Mouse (Mus musculus) liver, embryonic 15.5 days (tissue): ENCODE results near the gene Mtmr2. TPM values are rescaled to one million over a fixed set of nuclear protein-coding genes. Genes with fewer than 3 reads are reported as not detected.
"Not testable (repeated sequence)": the region's sequence is repeated elsewhere in the genome, so short reads cannot be mapped to it uniquely, and the experiment has no call there.

ENCODE experiments used
- ATAC-seq: fragments of 200-750 bp; cut with Nextera tagmentation; 2 replicates; pipeline ENCODE4 v1.8.0; 2017; ENCODE audit warnings: moderate number of reproducible peaks, mild to moderate bottlenecking, moderate library complexity; ENCODE audit not compliant: insufficient read depth
- H3K27ac ChIP-seq: fragments of 300-500 bp; sonication (generic); replicated peaks from 2 replicates; pipeline ENCODE4 v1.5.1; 2015; ENCODE audit warnings: mild to moderate bottlenecking, inconsistent platforms
- H3K27me3 ChIP-seq: fragments of 300-500 bp; sonication (generic); 2 replicates; pipeline ENCODE4 v1.6.1; 2015; ENCODE audit warnings: mild to moderate bottlenecking, inconsistent platforms
- H3K36me3 ChIP-seq: fragments of 300-500 bp; sonication (generic); replicated peaks from 2 replicates; pipeline ENCODE4 v1.6.1; 2015; ENCODE audit warnings: moderate library complexity, mild to moderate bottlenecking, inconsistent platforms
- H3K4me1 ChIP-seq: fragments of 300-500 bp; sonication (generic); replicated peaks from 2 replicates; pipeline ENCODE4 v1.6.1; 2015; ENCODE audit warnings: inconsistent platforms
- H3K4me2 ChIP-seq: fragments of 300-500 bp; sonication (generic); 2 replicates; pipeline ENCODE4 v1.6.1; 2015; ENCODE audit warnings: moderate library complexity, mild to moderate bottlenecking, inconsistent platforms
- H3K4me3 ChIP-seq: fragments of 300-500 bp; sonication (generic); replicated peaks from 2 replicates; pipeline ENCODE4 v1.5.1; 2015; ENCODE audit warnings: mild to moderate bottlenecking, inconsistent platforms
- H3K9ac ChIP-seq: fragments of 300-500 bp; sonication (generic); 2 replicates; pipeline ENCODE4 v1.6.1; 2015; ENCODE audit warnings: moderate library complexity, mild to moderate bottlenecking, inconsistent platforms
- H3K9me3 ChIP-seq: fragments of 300-500 bp; sonication (generic); replicated peaks from 2 replicates; pipeline ENCODE4 v1.6.1; 2016; ENCODE audit warnings: inconsistent platforms
- WGBS: fragments of 180-500 bp; shearing (Covaris S2); methylation state at CpG from one replicate; pipeline ENCODE4 v1.1.7; 2015; ENCODE audit warnings: mixed read lengths; ENCODE audit not compliant: insufficient replicate concordance; 5-methylcytosine and 5-hydroxymethylcytosine counted together
- polyA plus RNA-seq: library from polyadenylated mRNA; unstranded; fragments of >200 nt; fragmentation: Nextera tagmentation; extraction: Ambion mirVana; gene quantifications from 2 replicates; pipeline ENCODE4 v1.2.1, GENCODE M21; 2015

The Mtmr2 gene
- 19.9 TPM in 2 replicates for polyA plus RNA-seq

- ATAC-seq, result no peak
- H3K4me3 ChIP-seq, result peak within 1 kb of the TSS; percentile 85
- H3K4me2 ChIP-seq, result peak within 1 kb of the TSS; percentile 87
- H3K4me1 ChIP-seq, result peaks cover 20% of the 10 kb centered on the region
- H3K27ac ChIP-seq, result peak within 1 kb of the TSS; percentile 94
- H3K36me3 ChIP-seq, result no peaks in the 10 kb centered on the region
- WGBS, result 10% methylated on average over 2 of the region's 2 CpGs
- no peaks in the 10 kb centered on the region for H3K27me3 ChIP-seq
- H3K9ac ChIP-seq, result peak within 1 kb of the TSS; percentile 93
- H3K9me3 ChIP-seq, result no peaks in the 10 kb centered on the region
Measured at GRCm38 (mm10) chr9:13748404-13748797, at the start of gene Mtmr2. Gene Mtmr2, plus strand, starts transcription at chr9:13748410.

GRCm38 (mm10) chr9:13699061-13699780, 49.0 kb upstream of the Mtmr2 start:
- no peaks in the 10 kb centered on the region for H3K27me3 ChIP-seq
- H3K36me3 ChIP-seq, result no peaks in the 10 kb centered on the region
- ATAC-seq, result no peak
- H3K4me1 ChIP-seq, result no peaks in the 10 kb centered on the region
- H3K9me3 ChIP-seq, result no peaks in the 10 kb centered on the region
- no peak overlapping the region for H3K27ac ChIP-seq
- H3K4me2 ChIP-seq, result no peak overlapping the region
- WGBS, result 61% methylated on average over 14 of the region's 14 CpGs
- no peak overlapping the region for H3K4me3 ChIP-seq
- no peak overlapping the region for H3K9ac ChIP-seq

GRCm38 (mm10) chr9:13699781-13700116, 48.5 kb upstream of the Mtmr2 start:
- Histone ChIP-seq H3K4me3 (no peak overlapping the region), H3K36me3 (no peaks in the 10 kb centered on the region), H3K9me3 (no peaks in the 10 kb centered on the region), H3K9ac (no peak overlapping the region), H3K4me2 (no peak overlapping the region), H3K27ac (no peak overlapping the region), H3K27me3 (no peaks in the 10 kb centered on the region), H3K4me1 (no peaks in the 10 kb centered on the region)
- no peak for ATAC-seq
- WGBS, result 62% methylated on average over 5 of the region's 5 CpGs

GRCm38 (mm10) chr9:13701773-13702172, 46.4 kb upstream of the Mtmr2 start:
- WGBS, result 79% methylated on average over 12 of the region's 12 CpGs

GRCm38 (mm10) chr9:13703100-13703499, 45.1 kb upstream of the Mtmr2 start:
- Histone ChIP-seq H3K4me3 (no peak overlapping the region), H3K4me1 (no peaks in the 10 kb centered on the region), H3K9me3 (no peaks in the 10 kb centered on the region), H3K36me3 (no peaks in the 10 kb centered on the region), H3K27ac (no peak overlapping the region), H3K9ac (no peak overlapping the region), H3K27me3 (no peaks in the 10 kb centered on the region), H3K4me2 (no peak overlapping the region)
- ATAC-seq, result no peak
- WGBS, result 68% methylated on average over 2 of the region's 2 CpGs

More at GRCm38 (mm10) chr9:13701773-13702172, 46.4 kb upstream of the Mtmr2 start:
- Histone ChIP-seq H3K36me3 (no peaks in the 10 kb centered on the region), H3K9ac (no peak overlapping the region), H3K4me3 (no peak overlapping the region), H3K27ac (no peak overlapping the region), H3K4me1 (no peaks in the 10 kb centered on the region), H3K27me3 (no peaks in the 10 kb centered on the region), H3K9me3 (no peaks in the 10 kb centered on the region), H3K4me2 (no peak overlapping the region)
- ATAC-seq, result no peak

- Histone ChIP-seq H3K4me2 (no peak overlapping the region), H3K4me3 (no peak overlapping the region), H3K9me3 (no peaks in the 10 kb centered on the region), H3K9ac (no peak overlapping the region), H3K4me1 (no peaks in the 10 kb centered on the region), H3K27me3 (no peaks in the 10 kb centered on the region), H3K27ac (no peak overlapping the region), H3K36me3 (no peaks in the 10 kb centered on the region)
- ATAC-seq, result no peak
- 55% methylated on average over 4 of the region's 4 CpGs for WGBS
Measured at GRCm38 (mm10) chr9:13704917-13705316, 43.3 kb upstream of the Mtmr2 start.

GRCm38 (mm10) chr9:13707066-13707555, 41.1 kb upstream of the Mtmr2 start:
- WGBS, result 31% methylated on average over 3 of the region's 3 CpGs
- H3K36me3 ChIP-seq, result no peaks in the 10 kb centered on the region
- H3K9ac ChIP-seq, result no peak overlapping the region
- no peak overlapping the region for H3K4me3 ChIP-seq
- H3K4me1 ChIP-seq, result no peaks in the 10 kb centered on the region
- H3K4me2 ChIP-seq, result no peak overlapping the region
- H3K27ac ChIP-seq, result no peak overlapping the region
- ATAC-seq, result no peak
- no peaks in the 10 kb centered on the region for H3K27me3 ChIP-seq
- H3K9me3 ChIP-seq, result no peaks in the 10 kb centered on the region

GRCm38 (mm10) chr9:13709436-13709835, 38.8 kb upstream of the Mtmr2 start:
- ATAC-seq, result no peak
- Histone ChIP-seq H3K9ac (no peak overlapping the region), H3K27me3 (no peaks in the 10 kb centered on the region), H3K9me3 (no peaks in the 10 kb centered on the region), H3K4me2 (no peak overlapping the region), H3K4me1 (no peaks in the 10 kb centered on the region), H3K4me3 (no peak overlapping the region), H3K36me3 (no peaks in the 10 kb centered on the region), H3K27ac (no peak overlapping the region)
- 57% methylated on average over 5 of the region's 5 CpGs for WGBS

GRCm38 (mm10) chr9:13715891-13716290, 32.3 kb upstream of the Mtmr2 start:
- not testable (repeated sequence) for H3K9me3 ChIP-seq, H3K9ac ChIP-seq, H3K27ac ChIP-seq, ATAC-seq, H3K4me1 ChIP-seq, H3K27me3 ChIP-seq, H3K4me3 ChIP-seq, H3K4me2 ChIP-seq, H3K36me3 ChIP-seq
- WGBS, result 51% methylated on average over 2 of the region's 2 CpGs

GRCm38 (mm10) chr9:13716316-13717099, 31.7 kb upstream of the Mtmr2 start:
- no peaks in the 10 kb centered on the region for H3K36me3 ChIP-seq
- no peaks in the 10 kb centered on the region for H3K9me3 ChIP-seq
- H3K4me3 ChIP-seq, result no peak overlapping the region
- no peak overlapping the region for H3K4me2 ChIP-seq
- ATAC-seq, result no peak
- H3K4me1 ChIP-seq, result no peaks in the 10 kb centered on the region
- WGBS, result 21% methylated on average over 8 of the region's 8 CpGs
- H3K27ac ChIP-seq, result no peak overlapping the region
- no peak overlapping the region for H3K9ac ChIP-seq
- no peaks in the 10 kb centered on the region for H3K27me3 ChIP-seq

- Histone ChIP-seq H3K27ac (peak overlapping the region; percentile 94), H3K4me2 (peak overlapping the region; percentile 87), H3K27me3 (no peaks in the 10 kb centered on the region), H3K4me1 (peaks cover 20% of the 10 kb centered on the region), H3K9ac (peak overlapping the region; percentile 93), H3K9me3 (no peaks in the 10 kb centered on the region), H3K36me3 (no peaks in the 10 kb centered on the region), H3K4me3 (peak overlapping the region; percentile 85)
- ATAC-seq, result peak; percentile 99
- under 1% methylated on average over 60 of the region's 60 CpGs for WGBS
Measured at GRCm38 (mm10) chr9:13748798-13749674, 826 bp downstream of the Mtmr2 start.
